Mouse (Mus musculus) CH12.LX (cell line): ENCODE measurements around the gene Xpr1.

ENCODE experiments used
- CTCF ChIP-seq, 2 experiments: IDR thresholded peaks in 1 of 2; conservative IDR thresholded peaks in 1 of 2; 2 replicates each; pipeline ENCODE4 v1.5.1; 2011 to 2012; ENCODE audit warnings: low read depth in 2 of 2, low read length in 2 of 2, improper control_type of control experiment in 1 of 2, inconsistent platforms in 1 of 2, mild to moderate bottlenecking in 1 of 2, moderate library complexity in 1 of 2
- EP300 ChIP-seq: IDR thresholded peaks from 2 replicates; pipeline ENCODE4 v1.6.1; 2011; ENCODE audit warnings: low read length, improper control_type of control experiment
- MAX ChIP-seq: IDR thresholded peaks from 2 replicates; pipeline ENCODE4 v1.6.1; 2011; ENCODE audit warnings: low read length, improper control_type of control experiment
- MXI1 ChIP-seq: IDR thresholded peaks from 2 replicates; pipeline ENCODE4 v1.6.1; 2011; ENCODE audit warnings: mild to moderate bottlenecking, low read depth, low read length, improper control_type of control experiment
- POLR2A ChIP-seq: IDR thresholded peaks from 2 replicates; pipeline ENCODE4 v1.6.1; 2011; ENCODE audit warnings: low read depth, mild to moderate bottlenecking, improper control_type of control experiment, low read length
- POLR2AphosphoS2 ChIP-seq: IDR thresholded peaks from 2 replicates; pipeline ENCODE4 v1.6.1; 2011; ENCODE audit warnings: low read depth, low read length, improper control_type of control experiment
- USF1 ChIP-seq: IDR thresholded peaks from 2 replicates; pipeline ENCODE4 v1.6.1; 2014; ENCODE audit warnings: low read depth, mild to moderate bottlenecking, inconsistent platforms, low read length, improper control_type of control experiment
- ZMIZ1 ChIP-seq: IDR thresholded peaks from 2 replicates; pipeline ENCODE4 v1.6.1; 2012; ENCODE audit warnings: low read depth, mild to moderate bottlenecking, inconsistent platforms, low read length, improper control_type of control experiment

GRCm38 (mm10) chr1:155423801-155424200, 6.6 kb upstream of the Xpr1 start:
- TF ChIP-seq USF1 = no peak
- TF ChIP-seq POLR2A = no peak
- TF ChIP-seq CTCF (conservative IDR thresholded peaks at IDR 0.05 in 1 of 2, IDR thresholded peaks at IDR 0.05 in 1 of 2; ENCODE audit: low read depth in 2 of 2, low read length in 2 of 2) = no peak
- no peak for TF ChIP-seq EP300
- no peak for TF ChIP-seq MXI1
- no peak for TF ChIP-seq POLR2AphosphoS2
- TF ChIP-seq ZMIZ1 = no peak
- no peak for TF ChIP-seq MAX
